Mouse (Mus musculus): ENCODE measurements around the gene Spns2. TPM values are rescaled to one million over a fixed set of nuclear protein-coding genes. Genes with fewer than 3 reads are reported as not detected.
A peak's percentile ranks its signal among the peaks of the same experiment; 100 is the strongest.

Spns2 gene
- polyA plus RNA-seq, 1 experiment from 2014 or later = 4.3 TPM

DNA sequence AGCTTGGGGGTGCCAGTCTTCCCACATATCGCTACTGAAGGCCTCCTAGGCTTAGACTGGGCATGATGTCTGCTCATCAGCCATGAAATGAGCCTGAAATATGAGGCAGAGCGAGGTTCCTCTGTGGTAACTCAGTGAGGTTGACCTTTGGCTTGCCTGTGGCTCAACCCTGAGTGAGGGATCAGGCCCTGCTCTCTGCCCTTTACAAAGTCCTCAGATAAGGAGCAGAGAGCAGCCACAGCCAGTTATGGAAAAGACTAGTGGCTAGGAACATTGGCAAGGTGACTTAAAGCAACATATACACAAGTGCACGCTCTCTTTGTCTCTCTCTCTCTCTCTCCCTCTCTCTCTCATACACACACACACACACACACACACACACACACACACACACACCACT lies 14.8 kb downstream of the Spns2 start:
- no peak overlapping the region for H3K27ac ChIP-seq (ENCODE audit: low read depth)
- no peaks in the 10 kb centered on the region for H3K27me3 ChIP-seq (replicated peaks; ENCODE audit: control insufficient read depth, insufficient read depth, low read length)
- no peak overlapping the region for H3K4me2 ChIP-seq (ENCODE audit: low read length)
- no peak for DNase-seq (ENCODE audit: low spot score)
- H3K9ac ChIP-seq (ENCODE audit: low read length) = no peak overlapping the region
- H3K4me1 ChIP-seq (replicated peaks; ENCODE audit: control insufficient read depth, insufficient read depth, low read length) = peaks cover 4% of the 10 kb centered on the region
- 72% methylated on average over 3 of the region's 3 CpGs for WGBS
- no peak for ATAC-seq (replicated peaks; ENCODE audit: low FRiP score, low TSS enrichment, low read depth)
- no peak overlapping the region for H3K4me3 ChIP-seq (ENCODE audit: low read depth, low read length)
- H3K36me3 ChIP-seq (ENCODE audit: control insufficient read depth, insufficient read depth, low read length) = no peaks in the 10 kb centered on the region
- no peaks in the 10 kb centered on the region for H3K9me3 ChIP-seq (ENCODE audit: control insufficient read depth, low read length)

DNA sequence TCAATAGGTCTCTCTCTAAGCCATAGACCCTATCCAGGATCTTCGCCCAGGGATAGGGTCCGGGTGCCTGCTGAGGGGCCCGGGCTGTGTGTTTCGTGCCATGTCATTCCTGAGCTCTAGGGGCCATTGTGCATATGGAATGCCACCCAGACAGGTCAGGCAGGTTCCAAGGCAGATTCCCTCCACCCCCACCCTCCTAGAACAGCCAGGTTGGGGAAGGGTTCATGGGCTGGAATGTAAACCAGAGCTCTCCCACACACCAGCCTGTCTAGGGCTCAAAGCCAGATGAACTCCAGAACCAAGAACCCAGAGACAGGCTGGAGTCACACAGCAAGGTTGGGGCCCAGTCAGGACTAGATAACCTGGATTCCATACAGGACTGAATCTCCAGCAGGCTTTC lies 16.2 kb downstream of the Spns2 start:
- ATAC-seq (replicated peaks; ENCODE audit: low FRiP score, low TSS enrichment, low read depth) (peak; percentile 51; the same call in 1 of the 2 replicates), DNase-seq (ENCODE audit: low spot score) (no peak)
- Histone ChIP-seq H3K4me1 (replicated peaks; ENCODE audit: control insufficient read depth, insufficient read depth, low read length) (peaks cover 13% of the 10 kb centered on the region), H3K9ac (ENCODE audit: low read length) (no peak overlapping the region), H3K9me3 (ENCODE audit: control insufficient read depth, low read length) (no peaks in the 10 kb centered on the region), H3K27ac (ENCODE audit: low read depth) (no peak overlapping the region), H3K4me3 (ENCODE audit: low read depth, low read length) (no peak overlapping the region), H3K4me2 (ENCODE audit: low read length) (no peak overlapping the region), H3K36me3 (ENCODE audit: control insufficient read depth, insufficient read depth, low read length) (no peaks in the 10 kb centered on the region), H3K27me3 (replicated peaks; ENCODE audit: control insufficient read depth, insufficient read depth, low read length) (no peaks in the 10 kb centered on the region)
- WGBS = 63% methylated on average over 4 of the region's 4 CpGs

DNA sequence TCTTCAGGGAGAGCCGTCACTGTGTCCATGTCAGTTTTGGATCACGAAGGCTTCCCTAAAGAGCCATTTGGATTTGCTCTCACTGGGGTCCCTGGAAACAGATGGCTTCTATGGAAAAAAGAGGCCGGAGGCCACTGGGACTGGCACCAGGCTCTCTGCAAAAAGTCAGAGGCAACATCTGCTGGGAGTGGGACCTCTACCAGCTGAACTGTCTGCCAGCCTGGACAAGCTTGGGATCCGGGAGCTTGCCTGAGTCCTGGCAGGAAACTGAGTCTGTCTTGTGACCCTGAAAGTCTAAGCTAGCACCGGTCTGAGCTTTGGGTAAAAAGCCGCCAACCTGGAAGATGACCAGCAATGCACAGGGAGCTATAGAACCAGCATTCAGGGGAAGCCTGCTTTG lies 18.3 kb downstream of the Spns2 start:
- Histone ChIP-seq H3K4me1 (replicated peaks; ENCODE audit: control insufficient read depth, insufficient read depth, low read length) (peaks cover 26% of the 10 kb centered on the region), H3K36me3 (ENCODE audit: control insufficient read depth, insufficient read depth, low read length) (no peaks in the 10 kb centered on the region), H3K9ac (ENCODE audit: low read length) (no peak overlapping the region), H3K27me3 (replicated peaks; ENCODE audit: control insufficient read depth, insufficient read depth, low read length) (no peaks in the 10 kb centered on the region), H3K4me3 (ENCODE audit: low read depth, low read length) (no peak overlapping the region), H3K27ac (ENCODE audit: low read depth) (no peak overlapping the region), H3K9me3 (ENCODE audit: control insufficient read depth, low read length) (no peaks in the 10 kb centered on the region), H3K4me2 (ENCODE audit: low read length) (no peak overlapping the region)
- WGBS = 90% methylated on average over 6 of the region's 6 CpGs
- no peak for DNase-seq (ENCODE audit: low spot score)
- ATAC-seq (replicated peaks; ENCODE audit: low FRiP score, low TSS enrichment, low read depth) = no peak

DNA sequence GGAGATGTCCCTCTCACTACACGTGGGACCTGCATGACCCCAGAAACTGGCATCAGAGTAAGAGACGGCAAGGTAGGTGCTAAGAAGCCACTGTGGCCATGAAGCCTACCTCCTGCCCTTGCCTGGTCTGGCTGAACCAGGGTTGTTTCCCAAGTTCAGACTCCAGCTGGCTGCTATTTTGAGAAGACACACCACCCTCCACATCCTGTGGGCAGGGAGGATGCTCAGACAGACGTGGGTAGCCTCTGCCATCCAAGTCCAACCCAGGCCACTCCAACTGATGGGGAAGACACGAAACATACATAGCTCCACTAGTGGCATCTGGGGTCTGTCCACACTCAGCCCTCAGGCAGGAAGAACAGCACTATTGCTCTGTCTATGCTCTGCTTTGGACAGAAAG lies 19.7 kb downstream of the Spns2 start:
- Histone ChIP-seq H3K4me3 (ENCODE audit: low read depth, low read length) (no peak overlapping the region), H3K9me3 (ENCODE audit: control insufficient read depth, low read length) (no peaks in the 10 kb centered on the region), H3K27ac (ENCODE audit: low read depth) (no peak overlapping the region), H3K9ac (ENCODE audit: low read length) (no peak overlapping the region), H3K4me2 (ENCODE audit: low read length) (no peak overlapping the region), H3K27me3 (replicated peaks; ENCODE audit: control insufficient read depth, insufficient read depth, low read length) (no peaks in the 10 kb centered on the region), H3K4me1 (replicated peaks; ENCODE audit: control insufficient read depth, insufficient read depth, low read length) (peaks cover 32% of the 10 kb centered on the region), H3K36me3 (ENCODE audit: control insufficient read depth, insufficient read depth, low read length) (no peaks in the 10 kb centered on the region)
- ATAC-seq (replicated peaks; ENCODE audit: low FRiP score, low TSS enrichment, low read depth) (no peak), DNase-seq (ENCODE audit: low spot score) (no peak)
- 69% methylated on average over 4 of the region's 4 CpGs for WGBS

DNA sequence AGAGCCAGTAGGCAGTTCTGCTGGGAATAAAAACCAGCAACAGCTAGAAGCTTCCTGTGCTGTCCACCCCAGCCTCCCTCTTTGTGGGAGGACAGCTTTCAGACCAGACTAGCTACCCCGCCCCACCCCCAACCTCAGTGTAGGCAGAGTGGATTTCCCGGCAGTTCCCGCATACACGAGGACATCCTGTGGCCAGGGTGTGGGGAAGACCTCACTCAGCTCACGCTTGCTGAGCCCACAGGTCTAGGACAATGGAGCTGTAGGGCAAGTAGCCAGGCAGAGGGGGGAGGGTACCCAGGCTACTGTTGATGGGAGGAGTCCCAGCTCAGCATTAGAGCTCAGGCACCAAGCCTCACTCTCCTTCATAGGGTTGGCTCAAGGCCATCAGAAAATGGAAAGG lies 20.5 kb downstream of the Spns2 start:
- no peak overlapping the region for H3K4me3 ChIP-seq (ENCODE audit: low read depth, low read length)
- peak overlapping the region; percentile 43 for H3K27ac ChIP-seq (ENCODE audit: low read depth)
- H3K36me3 ChIP-seq (ENCODE audit: control insufficient read depth, insufficient read depth, low read length) = no peaks in the 10 kb centered on the region
- no peak overlapping the region for H3K9ac ChIP-seq (ENCODE audit: low read length)
- H3K4me2 ChIP-seq (ENCODE audit: low read length) = no peak overlapping the region
- H3K27me3 ChIP-seq (replicated peaks; ENCODE audit: control insufficient read depth, insufficient read depth, low read length) = no peaks in the 10 kb centered on the region
- 20% methylated on average over 5 of the region's 5 CpGs for WGBS
- DNase-seq (ENCODE audit: low spot score) = no peak
- H3K4me1 ChIP-seq (replicated peaks; ENCODE audit: control insufficient read depth, insufficient read depth, low read length) = peaks cover 32% of the 10 kb centered on the region
- no peak for ATAC-seq (replicated peaks; ENCODE audit: low FRiP score, low TSS enrichment, low read depth)
- no peaks in the 10 kb centered on the region for H3K9me3 ChIP-seq (ENCODE audit: control insufficient read depth, low read length)

DNA sequence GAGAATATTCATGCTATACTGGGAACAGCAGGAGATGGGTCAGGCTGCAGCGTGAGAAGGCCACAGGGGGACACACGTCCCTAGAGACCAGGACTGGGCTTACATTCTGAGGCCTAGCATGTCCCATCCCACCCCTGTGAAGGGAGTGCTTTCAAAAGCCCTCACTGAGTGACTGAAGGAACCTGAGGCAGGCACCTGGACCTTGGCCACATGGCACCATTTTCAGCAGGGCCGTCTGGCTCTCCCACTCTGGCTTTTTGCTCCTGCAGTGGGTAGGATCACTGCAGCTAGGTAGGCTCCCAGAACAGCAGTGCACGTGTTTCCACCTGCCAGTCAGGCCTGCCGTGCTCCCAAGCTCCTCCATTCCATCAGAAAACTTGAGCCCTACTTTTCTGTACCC lies 21.2 kb downstream of the Spns2 start:
- Histone ChIP-seq H3K4me1 (replicated peaks; ENCODE audit: control insufficient read depth, insufficient read depth, low read length) (peaks cover 32% of the 10 kb centered on the region), H3K4me3 (ENCODE audit: low read depth, low read length) (no peak overlapping the region), H3K36me3 (ENCODE audit: control insufficient read depth, insufficient read depth, low read length) (no peaks in the 10 kb centered on the region), H3K27ac (ENCODE audit: low read depth) (peak overlapping the region; percentile 43), H3K9ac (ENCODE audit: low read length) (no peak overlapping the region), H3K9me3 (ENCODE audit: control insufficient read depth, low read length) (no peaks in the 10 kb centered on the region), H3K4me2 (ENCODE audit: low read length) (no peak overlapping the region), H3K27me3 (replicated peaks; ENCODE audit: control insufficient read depth, insufficient read depth, low read length) (no peaks in the 10 kb centered on the region)
- ATAC-seq (replicated peaks; ENCODE audit: low FRiP score, low TSS enrichment, low read depth) = no peak
- DNase-seq (ENCODE audit: low spot score) = no peak
- 73% methylated on average over 5 of the region's 5 CpGs for WGBS

DNA sequence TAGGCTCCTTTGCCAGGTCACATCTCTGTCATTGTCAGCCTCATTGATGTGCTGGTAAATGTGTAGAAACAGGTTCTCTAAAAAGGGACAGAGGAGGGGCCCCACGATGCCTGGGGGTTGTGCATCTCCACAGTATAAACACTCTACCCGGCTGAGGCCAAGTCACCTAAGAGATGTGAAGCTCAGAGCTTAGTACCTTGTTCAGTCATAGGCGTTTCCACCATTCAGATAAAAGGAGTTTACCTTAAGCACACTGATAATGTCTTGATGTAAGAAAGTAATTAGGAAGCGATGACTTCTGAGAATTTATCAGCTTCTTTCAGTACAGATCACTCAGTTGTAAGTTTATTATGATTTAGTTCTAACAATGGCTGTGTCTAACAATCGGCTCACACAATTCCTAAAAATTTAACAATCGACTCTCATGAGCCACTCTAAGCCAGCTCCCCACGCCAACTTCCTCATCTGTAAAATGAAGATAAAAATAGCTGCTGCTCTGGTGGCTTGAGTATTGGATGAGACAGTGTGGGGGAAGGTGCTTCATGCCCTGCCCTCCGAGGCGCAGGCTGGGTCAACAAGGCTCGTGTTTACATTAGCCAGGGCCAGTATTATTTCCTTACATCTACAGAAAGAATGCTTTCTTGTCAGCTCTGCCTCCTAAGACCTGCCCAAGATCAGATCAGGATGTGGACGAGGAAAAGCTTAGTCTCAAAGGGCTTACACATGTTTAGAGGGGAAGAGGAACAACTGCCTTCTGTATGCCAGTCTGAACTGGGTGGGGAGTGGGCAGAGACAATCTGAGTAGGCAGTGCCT lies 22.8 kb downstream of the Spns2 start:
- peak overlapping the region; percentile 73 for H3K27ac ChIP-seq (ENCODE audit: low read depth)
- H3K36me3 ChIP-seq (ENCODE audit: control insufficient read depth, insufficient read depth, low read length) = no peaks in the 10 kb centered on the region
- DNase-seq (ENCODE audit: low spot score) (peak; percentile 62), ATAC-seq (replicated peaks; ENCODE audit: low FRiP score, low TSS enrichment, low read depth) (peak; percentile 87)
- no peak overlapping the region for H3K4me3 ChIP-seq (ENCODE audit: low read depth, low read length)
- peaks cover 32% of the 10 kb centered on the region for H3K4me1 ChIP-seq (replicated peaks; ENCODE audit: control insufficient read depth, insufficient read depth, low read length)
- no peak overlapping the region for H3K9ac ChIP-seq (ENCODE audit: low read length)
- no peaks in the 10 kb centered on the region for H3K27me3 ChIP-seq (replicated peaks; ENCODE audit: control insufficient read depth, insufficient read depth, low read length)
- 13% methylated on average over 11 of the region's 11 CpGs for WGBS
- no peaks in the 10 kb centered on the region for H3K9me3 ChIP-seq (ENCODE audit: control insufficient read depth, low read length)
- peak overlapping the region; percentile 20 for H3K4me2 ChIP-seq (ENCODE audit: low read length)

DNA sequence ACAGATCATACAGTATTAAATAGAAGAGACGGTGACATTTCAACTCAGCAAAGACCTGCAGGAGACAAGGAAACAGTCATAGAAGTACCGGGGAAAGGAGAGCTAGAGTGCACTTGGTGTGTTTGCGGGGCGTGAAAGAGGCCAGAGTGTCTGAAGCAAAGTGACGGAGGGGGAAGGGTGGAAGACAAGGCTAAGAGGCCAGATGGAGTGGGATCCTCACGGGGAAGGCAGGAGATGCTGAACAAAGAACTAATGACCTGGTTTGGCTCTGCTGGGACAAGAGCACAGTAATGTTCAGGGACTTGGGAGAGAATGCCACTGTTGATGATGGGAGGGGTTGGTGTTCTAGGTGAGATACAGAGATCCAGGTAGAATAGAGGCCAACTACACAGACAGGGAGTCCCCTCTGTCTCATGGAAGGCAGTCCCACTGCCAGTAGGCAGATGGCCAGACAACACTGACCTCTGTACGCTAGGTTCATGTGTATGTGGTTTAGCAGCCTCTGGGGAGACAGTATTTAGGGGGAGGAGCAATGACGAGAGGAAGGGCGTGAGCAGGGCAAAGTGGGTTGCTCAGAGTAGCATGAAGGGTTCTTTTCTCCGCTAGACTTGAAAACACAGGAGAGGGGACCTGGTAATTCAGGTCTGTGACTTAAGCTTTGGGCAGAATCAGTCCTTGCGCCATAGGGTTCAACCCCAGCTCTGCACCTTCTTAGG lies 23.6 kb downstream of the Spns2 start:
- 53% methylated on average over 11 of the region's 11 CpGs for WGBS
- ATAC-seq (replicated peaks; ENCODE audit: low FRiP score, low TSS enrichment, low read depth) (no peak), DNase-seq (ENCODE audit: low spot score) (no peak)
- no peaks in the 10 kb centered on the region for H3K27me3 ChIP-seq (replicated peaks; ENCODE audit: control insufficient read depth, insufficient read depth, low read length)
- H3K36me3 ChIP-seq (ENCODE audit: control insufficient read depth, insufficient read depth, low read length) = no peaks in the 10 kb centered on the region
- H3K4me1 ChIP-seq (replicated peaks; ENCODE audit: control insufficient read depth, insufficient read depth, low read length) = peaks cover 32% of the 10 kb centered on the region
- H3K9ac ChIP-seq (ENCODE audit: low read length) = no peak overlapping the region
- peak overlapping the region; percentile 73 for H3K27ac ChIP-seq (ENCODE audit: low read depth)
- peak overlapping the region; percentile 20; the same call in 1 of the 2 replicates for H3K4me2 ChIP-seq (ENCODE audit: low read length)
- no peaks in the 10 kb centered on the region for H3K9me3 ChIP-seq (ENCODE audit: control insufficient read depth, low read length)
- H3K4me3 ChIP-seq (ENCODE audit: low read depth, low read length) = no peak overlapping the region
